Mouse (Mus musculus): ENCODE results near the gene Tmem104. TPM values are rescaled to one million over a fixed set of nuclear protein-coding genes. Genes with fewer than 3 reads are reported as not detected.
A peak's percentile ranks its signal among the peaks of the same experiment; 100 is the strongest.

The Tmem104 gene
- polyA plus RNA-seq, 1 experiment = 15.5 TPM

- TF ChIP-seq POLR2A (IDR thresholded peaks at IDR 0.05; ENCODE audit: insufficient read length, low read depth) = no peak
- no peak for TF ChIP-seq MAX (IDR thresholded peaks at IDR 0.05; ENCODE audit: low read depth)
- TF ChIP-seq SRF (IDR thresholded peaks at IDR 0.05; ENCODE audit: control insufficient read depth, insufficient read length, low read depth) = no peak
- TF ChIP-seq E2F4 (IDR thresholded peaks at IDR 0.05; ENCODE audit: insufficient read depth) = no peak
- TF ChIP-seq TCF3 (IDR thresholded peaks at IDR 0.05; ENCODE audit: insufficient read length, low read depth) = no peak
- no peak for TF ChIP-seq MYOD1 (IDR thresholded peaks at IDR 0.05; ENCODE audit: control insufficient read depth in 1 of 3, insufficient read length in 2 of 3, low read depth in 2 of 3)
- no peak for TF ChIP-seq REST (IDR thresholded peaks at IDR 0.05; ENCODE audit: insufficient read depth, insufficient read length)
- TF ChIP-seq MYOG (IDR thresholded peaks at IDR 0.05; ENCODE audit: control insufficient read depth in 1 of 3, insufficient read depth in 1 of 3, insufficient read length in 2 of 3, low read depth in 2 of 3) = no peak
- TF ChIP-seq CEBPB (IDR thresholded peaks at IDR 0.05; ENCODE audit: insufficient read depth, poor library complexity, severe bottlenecking) = no peak
- TF ChIP-seq USF1 (IDR thresholded peaks at IDR 0.05; ENCODE audit: low read depth) = no peak
- TF ChIP-seq TCF12 (IDR thresholded peaks at IDR 0.05; ENCODE audit: insufficient read depth, poor library complexity, severe bottlenecking) = no peak
- no peak for TF ChIP-seq POLR2AphosphoS2 (IDR thresholded peaks at IDR 0.05; ENCODE audit: insufficient read length, low read depth)
- Histone ChIP-seq H3K27me3 (ENCODE audit: control insufficient read depth, insufficient read depth, insufficient read length) (no peaks in the 10 kb centered on the region), H3ac (ENCODE audit: control insufficient read depth, insufficient read length) (no peak overlapping the region), H3K4me2 (ENCODE audit: low read depth) (no peak overlapping the region), H3K36me3 (ENCODE audit: control insufficient read depth, insufficient read depth) (no peaks in the 10 kb centered on the region), H3K4me3 (no peak overlapping the region), H3K79me2 (ENCODE audit: control insufficient read depth, insufficient read depth) (no peaks in the 10 kb centered on the region)
Measured at GRCm38 (mm10) chr11:115209958-115210357, 22.7 kb downstream of the Tmem104 start.

- no peaks in the 10 kb centered on the region for H3K79me2 ChIP-seq (ENCODE audit: control insufficient read depth, insufficient read depth)
- no peak for TF ChIP-seq MAX (IDR thresholded peaks at IDR 0.05; ENCODE audit: low read depth)
- TF ChIP-seq USF1 (IDR thresholded peaks at IDR 0.05; ENCODE audit: low read depth) = no peak
- TF ChIP-seq MYOG (IDR thresholded peaks at IDR 0.05; ENCODE audit: control insufficient read depth in 1 of 3, insufficient read depth in 1 of 3, insufficient read length in 2 of 3, low read depth in 2 of 3) = no peak
- no peak for TF ChIP-seq POLR2AphosphoS2 (IDR thresholded peaks at IDR 0.05; ENCODE audit: insufficient read length, low read depth)
- no peak for TF ChIP-seq MYOD1 (IDR thresholded peaks at IDR 0.05; ENCODE audit: control insufficient read depth in 1 of 3, insufficient read length in 2 of 3, low read depth in 2 of 3)
- TF ChIP-seq REST (IDR thresholded peaks at IDR 0.05; ENCODE audit: insufficient read depth, insufficient read length) = no peak
- no peak for TF ChIP-seq CEBPB (IDR thresholded peaks at IDR 0.05; ENCODE audit: insufficient read depth, poor library complexity, severe bottlenecking)
- TF ChIP-seq SRF (IDR thresholded peaks at IDR 0.05; ENCODE audit: control insufficient read depth, insufficient read length, low read depth) = no peak
- TF ChIP-seq E2F4 (IDR thresholded peaks at IDR 0.05; ENCODE audit: insufficient read depth) = no peak
- no peak for TF ChIP-seq TCF12 (IDR thresholded peaks at IDR 0.05; ENCODE audit: insufficient read depth, poor library complexity, severe bottlenecking)
- H3K4me2 ChIP-seq (ENCODE audit: low read depth) = no peak overlapping the region
- no peak overlapping the region for H3ac ChIP-seq (ENCODE audit: control insufficient read depth, insufficient read length)
- H3K36me3 ChIP-seq (ENCODE audit: control insufficient read depth, insufficient read depth) = no peaks in the 10 kb centered on the region
- no peak overlapping the region for H3K4me3 ChIP-seq
- H3K27me3 ChIP-seq (ENCODE audit: control insufficient read depth, insufficient read depth, insufficient read length) = no peaks in the 10 kb centered on the region
Measured at GRCm38 (mm10) chr11:115212116-115212515, 24.8 kb downstream of the Tmem104 start.

- Histone ChIP-seq H3K79me2 (ENCODE audit: control insufficient read depth, insufficient read depth) (no peaks in the 10 kb centered on the region), H3K4me3 (no peak overlapping the region), H3K36me3 (ENCODE audit: control insufficient read depth, insufficient read depth) (no peaks in the 10 kb centered on the region), H3K27me3 (ENCODE audit: control insufficient read depth, insufficient read depth, insufficient read length) (no peaks in the 10 kb centered on the region), H3ac (ENCODE audit: control insufficient read depth, insufficient read length) (no peak overlapping the region), H3K4me2 (ENCODE audit: low read depth) (no peak overlapping the region)
- no peak for TF ChIP-seq REST (IDR thresholded peaks at IDR 0.05; ENCODE audit: insufficient read depth, insufficient read length)
- TF ChIP-seq SRF (IDR thresholded peaks at IDR 0.05; ENCODE audit: control insufficient read depth, insufficient read length, low read depth) = no peak
- no peak for TF ChIP-seq TCF3 (IDR thresholded peaks at IDR 0.05; ENCODE audit: insufficient read length, low read depth)
- TF ChIP-seq MYOD1 (IDR thresholded peaks at IDR 0.05; ENCODE audit: control insufficient read depth in 1 of 3, insufficient read length in 2 of 3, low read depth in 2 of 3) = no peak
- TF ChIP-seq E2F4 (IDR thresholded peaks at IDR 0.05; ENCODE audit: insufficient read depth) = no peak
- TF ChIP-seq POLR2AphosphoS2 (IDR thresholded peaks at IDR 0.05; ENCODE audit: insufficient read length, low read depth) = no peak
- no peak for TF ChIP-seq POLR2A (IDR thresholded peaks at IDR 0.05; ENCODE audit: insufficient read length, low read depth)
- TF ChIP-seq MYOG (IDR thresholded peaks at IDR 0.05; ENCODE audit: control insufficient read depth in 1 of 3, insufficient read depth in 1 of 3, insufficient read length in 2 of 3, low read depth in 2 of 3) = no peak
- no peak for TF ChIP-seq USF1 (IDR thresholded peaks at IDR 0.05; ENCODE audit: low read depth)
Measured at GRCm38 (mm10) chr11:115215123-115215522, 27.8 kb downstream of the Tmem104 start.

- H3K4me3 ChIP-seq = no peak overlapping the region
- H3K79me2 ChIP-seq (ENCODE audit: control insufficient read depth, insufficient read depth) = no peaks in the 10 kb centered on the region
- no peaks in the 10 kb centered on the region for H3K27me3 ChIP-seq (ENCODE audit: control insufficient read depth, insufficient read depth, insufficient read length)
- TF ChIP-seq MYOG (IDR thresholded peaks at IDR 0.05; ENCODE audit: control insufficient read depth in 1 of 3, insufficient read depth in 1 of 3, insufficient read length in 2 of 3, low read depth in 2 of 3) (peak in 1 of 3 experiments; percentile 55), MAX (IDR thresholded peaks at IDR 0.05; ENCODE audit: low read depth) (no peak), E2F4 (IDR thresholded peaks at IDR 0.05; ENCODE audit: insufficient read depth) (no peak)
- no peaks in the 10 kb centered on the region for H3K36me3 ChIP-seq (ENCODE audit: control insufficient read depth, insufficient read depth)
- no peak overlapping the region for H3ac ChIP-seq (ENCODE audit: control insufficient read depth, insufficient read length)
- no peak overlapping the region for H3K4me2 ChIP-seq (ENCODE audit: low read depth)
Measured at GRCm38 (mm10) chr11:115217439-115218410, 30.4 kb downstream of the Tmem104 start.

All from myocyte (in vitro differentiated cells).